ENCODE assay signal across 27 mouse cellular contexts in the genomic region with DNA sequence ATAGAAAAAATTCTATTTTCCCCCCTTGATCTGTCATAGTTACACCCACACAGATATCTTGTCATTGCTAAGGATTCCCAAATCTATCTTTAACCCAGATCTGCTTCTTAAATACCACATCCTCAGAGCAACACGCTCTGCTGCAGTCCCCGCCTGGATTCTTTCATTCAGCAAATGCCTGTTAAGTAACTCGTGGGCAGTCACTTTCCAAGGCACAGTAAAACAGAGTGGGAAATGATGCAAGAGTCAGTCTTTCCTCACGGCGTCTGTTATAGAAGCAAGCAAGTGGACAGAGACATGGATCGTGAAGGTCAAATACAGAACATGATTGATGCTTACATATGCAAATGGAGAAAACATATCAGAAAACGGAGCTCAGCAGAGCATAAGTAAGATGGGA.
DNase-seq lines count a peak whose midpoint lies in the region; ATAC-seq and TF ChIP-seq lines count a peak whose summit lies in the region.
"Had no signal": no experiment of that assay in that cellular context is flagged by ENCODE, and none has a peak within 500 bp of the region (broad histone marks: within the 10 kb centered on the region; RNA-seq: fewer than 3 reads in every experiment).

No protein-coding gene starts in this region.

- no peak for TF ChIP-seq POLR2A in lung, adult 2 months (IDR thresholded peaks at IDR 0.05; ENCODE audit: borderline replicate concordance, extremely low read depth, low read depth, low read length)

- H3K4me3 ChIP-seq in lung, postnatal 0 days (ENCODE audit: low read depth, low read length) = no peak overlapping the region
- H3K4me3 ChIP-seq in lung, adult 2 months (replicated peaks; ENCODE audit: extremely low read depth, low read depth, low read length) = no peak overlapping the region
- no peak overlapping the region for H3K4me3 ChIP-seq in forebrain, embryonic 11.5 days (ENCODE audit: low read depth, low read length)
- H3K4me3 ChIP-seq: embryonic facial prominence, embryonic 10.5 days; heart, embryonic 10.5 days; hindbrain, embryonic 15.5 days; intestine, embryonic 15.5 days; layer of hippocampus, adult 2 months; left cerebral cortex, adult 2 months; limb, embryonic 13.5 days; liver, embryonic 12.5 days; midbrain, embryonic 10.5 days had no signal

- ATAC-seq in frontal cortex, adult (ENCODE audit: low TSS enrichment) = peak; percentile 96
- ATAC-seq in lung, postnatal 0 days = no peak; the same call in 1 of the 2 replicates
- ATAC-seq in megakaryocyte, adult 5-6 weeks (ENCODE audit: poor library complexity, severe bottlenecking) = peak; percentile 24; the same call in 1 of the 2 replicates
- no peak for ATAC-seq in forebrain, embryonic 11.5 days (replicated peaks; ENCODE audit: low FRiP score)
- ATAC-seq: forebrain, embryonic 16.5 days; intestine, embryonic 15.5 days; liver, embryonic 12.5 days had no signal

- H3K9ac ChIP-seq in lung, postnatal 0 days (replicated peaks; ENCODE audit: low read depth) = no peak overlapping the region
- H3K9ac ChIP-seq in forebrain, embryonic 11.5 days (ENCODE audit: low read length) = no peak overlapping the region
- H3K9ac ChIP-seq: hindbrain, embryonic 15.5 days; intestine, embryonic 15.5 days; limb, embryonic 13.5 days; liver, embryonic 12.5 days had no signal

- H3K4me1 ChIP-seq in lung, postnatal 0 days (ENCODE audit: insufficient read depth, low read depth, low read length) = no peaks in the 10 kb centered on the region
- no peaks in the 10 kb centered on the region for H3K4me1 ChIP-seq in lung, adult 2 months (ENCODE audit: control insufficient read depth, insufficient read depth, low read length)
- H3K4me1 ChIP-seq in forebrain, embryonic 11.5 days (replicated peaks; ENCODE audit: control insufficient read depth, insufficient read depth, low read length) = no peaks in the 10 kb centered on the region
- H3K4me1 ChIP-seq: embryonic facial prominence, embryonic 10.5 days; heart, embryonic 10.5 days; hindbrain, embryonic 15.5 days; intestine, embryonic 15.5 days; limb, embryonic 13.5 days; liver, embryonic 12.5 days; midbrain, embryonic 10.5 days had no signal

- no peak overlapping the region for H3K27ac ChIP-seq in lung, postnatal 0 days (ENCODE audit: low read length)
- H3K27ac ChIP-seq in forebrain, embryonic 11.5 days (ENCODE audit: low read depth, low read length) = no peak overlapping the region
- H3K27ac ChIP-seq: embryonic facial prominence, embryonic 10.5 days; heart, embryonic 10.5 days; hindbrain, embryonic 15.5 days; intestine, embryonic 15.5 days; layer of hippocampus, adult 2 months; left cerebral cortex, adult 2 months; limb, embryonic 13.5 days; liver, embryonic 12.5 days; midbrain, embryonic 10.5 days had no signal

- TF ChIP-seq EP300 in lung, postnatal 0 days (IDR thresholded peaks at IDR 0.05) = no peak

- no peaks in the 10 kb centered on the region for H3K27me3 ChIP-seq in lung, postnatal 0 days (replicated peaks; ENCODE audit: insufficient read depth, low read length)
- H3K27me3 ChIP-seq in forebrain, embryonic 11.5 days (ENCODE audit: control insufficient read depth, insufficient read depth, low read length) = no peaks in the 10 kb centered on the region
- H3K27me3 ChIP-seq: hindbrain, embryonic 15.5 days; intestine, embryonic 15.5 days; limb, embryonic 13.5 days; liver, embryonic 12.5 days had no signal

- H3K36me3 ChIP-seq in lung, postnatal 0 days (ENCODE audit: insufficient read depth, low read length) = no peaks in the 10 kb centered on the region
- no peaks in the 10 kb centered on the region for H3K36me3 ChIP-seq in forebrain, embryonic 11.5 days (ENCODE audit: control insufficient read depth, insufficient read depth, low read length)
- H3K36me3 ChIP-seq: embryonic facial prominence, embryonic 10.5 days; heart, embryonic 10.5 days; hindbrain, embryonic 15.5 days; intestine, embryonic 15.5 days; limb, embryonic 13.5 days; liver, embryonic 12.5 days; midbrain, embryonic 10.5 days had no signal

- 59% methylated on average over 7 of the region's 7 CpGs for WGBS in lung, postnatal 0 days
- 66% methylated on average over 7 of the region's 7 CpGs for WGBS in lung, adult 2 months
- WGBS in forebrain, embryonic 11.5 days = 87% methylated on average over 7 of the region's 7 CpGs

- H3K4me2 ChIP-seq in lung, postnatal 0 days (replicated peaks; ENCODE audit: low read depth, low read length) = no peak overlapping the region
- no peak overlapping the region for H3K4me2 ChIP-seq in forebrain, embryonic 11.5 days (ENCODE audit: low read depth, low read length, severe bottlenecking)
- H3K4me2 ChIP-seq: hindbrain, embryonic 15.5 days; intestine, embryonic 15.5 days; limb, embryonic 13.5 days; liver, embryonic 12.5 days had no signal

- TF ChIP-seq CTCF in lung, postnatal 0 days (IDR thresholded peaks at IDR 0.05) = no peak
- TF ChIP-seq CTCF in lung, adult 2 months (IDR thresholded peaks at IDR 0.05; ENCODE audit: insufficient read depth, low read length) = no peak

- no peak for DNase-seq in frontal cortex, postnatal 10 days (ENCODE audit: low spot score in 2 of 2)
- DNase-seq in lung, postnatal 0 days (ENCODE audit: low spot score) = peak; percentile 61
- no peak for DNase-seq in lung, adult 2 months
- peak; percentile 34 for DNase-seq in NIH3T3 (ENCODE audit: low read depth)
- DNase-seq in forebrain, embryonic 11.5 days (ENCODE audit: low spot score) = no peak
- DNase-seq in kidney, adult 9 months = no peak
- DNase-seq: adrenal gland, postnatal 36 days; cerebellum, adult 11 months; cerebellum, adult 9-11 months; gastrocnemius, postnatal 36 days; kidney, adult 8-10 months; kidney, postnatal 25 days; lung, adult 18-20 months; lung, postnatal 4 days; thymus, postnatal 14 days had no signal

- H3K9me3 ChIP-seq in lung, postnatal 0 days (ENCODE audit: low read length) = no peaks in the 10 kb centered on the region
- H3K9me3 ChIP-seq in forebrain, embryonic 11.5 days (ENCODE audit: control insufficient read depth, low read length) = no peaks in the 10 kb centered on the region
- H3K9me3 ChIP-seq: embryonic facial prominence, embryonic 10.5 days; heart, embryonic 10.5 days; hindbrain, embryonic 15.5 days; intestine, embryonic 15.5 days; limb, embryonic 13.5 days; liver, embryonic 12.5 days; midbrain, embryonic 10.5 days had no signal

Comparison
In these comparisons a context has a peak if more than half of its experiments do, and no peak if none do; other contexts are left out.
1. DNase-seq: peak in lung, postnatal 0 days (single experiment) and NIH3T3 (single experiment); none in frontal cortex, postnatal 10 days (0 of 2), lung, adult 2 months (single experiment), forebrain, embryonic 11.5 days (single experiment) and kidney, adult 9 months (single experiment).
2. ATAC-seq: peak in frontal cortex, adult (single experiment) and megakaryocyte, adult 5-6 weeks (single experiment); none in lung, postnatal 0 days (single experiment) and forebrain, embryonic 11.5 days (single experiment).